Mouse (Mus musculus) left cerebral cortex, postnatal 36 days (tissue): ENCODE results near the gene Wdr1. TPM values are rescaled to one million over a fixed set of nuclear protein-coding genes. Genes with fewer than 3 reads are reported as not detected.

Experiments used
- total RNA-seq, 2 experiments: library from RNA; stranded (reverse); gene quantifications; 2 replicates each; pipeline ENCODE4 v1.2.3; 2021

Gene Wdr1
- total RNA-seq, 2 experiments from 2014 or later = 143 to 152 TPM

Other genes starting within 250 kb of the Wdr1 start
- 1 to 10 TPM; 2.2 to 2.6 TPM for gene Drd5, start 243.9 kb downstream of the Wdr1 start, total RNA-seq
- under 1 TPM; 0.39 to 0.63 TPM for gene Slc2a9, start 60.1 kb downstream of the Wdr1 start, total RNA-seq
- 10 to 100 TPM; 11.5 to 14.9 TPM for gene Zfp518b, start 121.6 kb upstream of the Wdr1 start, total RNA-seq